ENCODE assay signal across 12 mouse cellular contexts in genomic region chr17:25224586-25225222, GRCm38 (mm10). TPM values are rescaled to one million over a fixed set of nuclear protein-coding genes. Genes with fewer than 3 reads are reported as not detected.
DNase-seq lines count a peak whose midpoint lies in the region; ATAC-seq and TF ChIP-seq lines count a peak whose summit lies in the region.
"Had no signal": no experiment of that assay in that cellular context is flagged by ENCODE, and none has a peak within 500 bp of the region (broad histone marks: within the 10 kb centered on the region; RNA-seq: fewer than 3 reads in every experiment).

No protein-coding gene starts in this region.

- no peak for TF ChIP-seq POLR2A in bone marrow, adult 2 months (IDR thresholded peaks at IDR 0.05; ENCODE audit: borderline replicate concordance, control insufficient read depth, low read depth, low read length)

- ATAC-seq in lung, embryonic 14.5 days (ENCODE audit: insufficient read depth), result no peak
- ATAC-seq in liver, embryonic 16.5 days (ENCODE audit: low read depth), result no peak

- no peak overlapping the region for H3K9ac ChIP-seq in lung, embryonic 14.5 days
- H3K9ac ChIP-seq in liver, embryonic 16.5 days (ENCODE audit: low read depth, low read length), result peak overlapping the region; percentile 81
- H3K9ac ChIP-seq: hindbrain, embryonic 15.5 days; lung, embryonic 15.5 days had no signal

- no peak for DNase-seq in lung, embryonic 14.5 days
- DNase-seq in lung, adult 18-20 months, result no peak
- peak; percentile 56 for DNase-seq in thymus, postnatal 4 days
- DNase-seq in embryo, embryonic 11 days, result no peak
- no peak for DNase-seq in gastrocnemius, postnatal 4 days (ENCODE audit: low spot score in 2 of 2)
- DNase-seq: adrenal gland, postnatal 36 days; cerebellum, postnatal 14 days; gastrocnemius, postnatal 25 days had no signal

- no peak overlapping the region for H3K27ac ChIP-seq in lung, embryonic 14.5 days (ENCODE audit: low read depth)
- H3K27ac ChIP-seq in bone marrow, adult 2 months (ENCODE audit: control insufficient read depth, insufficient read depth, low read depth, low read length, poor library complexity), result peak overlapping the region; percentile 81
- peak overlapping the region; percentile 85 for H3K27ac ChIP-seq in liver, embryonic 16.5 days (ENCODE audit: low read length)
- H3K27ac ChIP-seq: hindbrain, embryonic 15.5 days; lung, embryonic 15.5 days had no signal

- no peaks in the 10 kb centered on the region for H3K9me3 ChIP-seq in lung, embryonic 14.5 days (ENCODE audit: low read depth, low read length)
- no peaks in the 10 kb centered on the region for H3K9me3 ChIP-seq in liver, embryonic 16.5 days (replicated peaks; ENCODE audit: control insufficient read depth, low read length)
- H3K9me3 ChIP-seq: hindbrain, embryonic 15.5 days; lung, embryonic 15.5 days had no signal

- H3K36me3 ChIP-seq in lung, embryonic 14.5 days (ENCODE audit: insufficient read depth), result peaks cover 18% of the 10 kb centered on the region; the same call in 1 of the 2 replicates
- peaks cover 10% of the 10 kb centered on the region for H3K36me3 ChIP-seq in liver, embryonic 16.5 days (ENCODE audit: control insufficient read depth, insufficient read depth)

- no peak overlapping the region for H3K4me3 ChIP-seq in lung, embryonic 14.5 days (ENCODE audit: low read depth, low read length)
- no peak overlapping the region for H3K4me3 ChIP-seq in bone marrow, adult 2 months (replicated peaks; ENCODE audit: control insufficient read depth, low read depth, low read length)
- peak overlapping the region; percentile 78 for H3K4me3 ChIP-seq in liver, embryonic 16.5 days (ENCODE audit: low read depth, low read length)
- H3K4me3 ChIP-seq: hindbrain, embryonic 15.5 days; lung, embryonic 15.5 days had no signal

- 79% methylated on average over 7 of the region's 7 CpGs for WGBS in lung, embryonic 14.5 days
- WGBS in bone marrow, adult 2 months, result 42% methylated on average over 7 of the region's 7 CpGs
- WGBS in liver, embryonic 16.5 days (ENCODE audit: insufficient replicate concordance), result 59% methylated on average over 7 of the region's 7 CpGs

- no peaks in the 10 kb centered on the region for H3K27me3 ChIP-seq in lung, embryonic 14.5 days (ENCODE audit: insufficient read depth, low read length)
- H3K27me3 ChIP-seq in liver, embryonic 16.5 days (ENCODE audit: control insufficient read depth, insufficient read depth, low read depth, low read length), result no peaks in the 10 kb centered on the region
- H3K27me3 ChIP-seq: hindbrain, embryonic 15.5 days; lung, embryonic 15.5 days had no signal

- peak overlapping the region; percentile 25; the same call in 1 of the 2 replicates for H3K4me2 ChIP-seq in lung, embryonic 14.5 days
- H3K4me2 ChIP-seq in liver, embryonic 16.5 days (ENCODE audit: low read depth, low read length), result peak overlapping the region; percentile 76
- H3K4me2 ChIP-seq: hindbrain, embryonic 15.5 days; lung, embryonic 15.5 days had no signal

- TF ChIP-seq CTCF in lung, embryonic 14.5 days (IDR thresholded peaks at IDR 0.05; ENCODE audit: low read depth), result no peak
- no peak for TF ChIP-seq CTCF in bone marrow, adult 2 months (IDR thresholded peaks at IDR 0.05; ENCODE audit: control insufficient read depth, insufficient read depth, low read length)

- H3K4me1 ChIP-seq in lung, embryonic 14.5 days (ENCODE audit: insufficient read depth), result no peaks in the 10 kb centered on the region
- peaks cover 11% of the 10 kb centered on the region for H3K4me1 ChIP-seq in bone marrow, adult 2 months (ENCODE audit: control insufficient read depth, insufficient read depth, low read length)
- peaks cover 66% of the 10 kb centered on the region for H3K4me1 ChIP-seq in liver, embryonic 16.5 days (ENCODE audit: control insufficient read depth, low read depth, low read length)
- H3K4me1 ChIP-seq: lung, embryonic 15.5 days had no signal

RNA-seq across cellular contexts. Expression of gene Gnptg, which starts 15.2 kb away (rescaled TPM):
- polyA plus RNA-seq in lung, embryonic 14.5 days (2014; fragmentation: Nextera tagmentation; extraction: Ambion mirVana), result 36.2 and 38.3 TPM in 2 replicates
- polyA plus RNA-seq in bone marrow, adult 2 months (2011; ENCODE audit: insufficient read depth, insufficient read length, low replicate concordance, missing spikeins), result 10.8 and 21.7 TPM in 2 replicates
- polyA plus RNA-seq in liver, embryonic 16.5 days (2015; fragmentation: Nextera tagmentation; extraction: Ambion mirVana), result 17.8 and 19.9 TPM in 2 replicates
- total RNA-seq in gastrocnemius, postnatal 4 days (2021), result 10 to 100 TPM; 14.9 to 16.2 TPM

RNA-seq across cellular contexts. Expression of gene Tsr3, which starts 15.3 kb away (rescaled TPM):
- polyA plus RNA-seq in lung, embryonic 14.5 days (2014; fragmentation: Nextera tagmentation; extraction: Ambion mirVana), result 46.4 and 46.8 TPM in 2 replicates
- 24.4 and 37.1 TPM in 2 replicates for polyA plus RNA-seq in bone marrow, adult 2 months (2011; ENCODE audit: insufficient read depth, insufficient read length, low replicate concordance, missing spikeins)
- polyA plus RNA-seq in liver, embryonic 16.5 days (2015; fragmentation: Nextera tagmentation; extraction: Ambion mirVana), result 14.7 and 15.0 TPM in 2 replicates
- 10 to 100 TPM; 25.5 to 26.4 TPM for total RNA-seq in gastrocnemius, postnatal 4 days (2021)

RNA-seq across cellular contexts. Expression of gene Baiap3, which starts 31.5 kb away (rescaled TPM):
- 0.46 and 0.93 TPM in 2 replicates for polyA plus RNA-seq in lung, embryonic 14.5 days (2014; fragmentation: Nextera tagmentation; extraction: Ambion mirVana)
- polyA plus RNA-seq in bone marrow, adult 2 months (2011; ENCODE audit: insufficient read depth, insufficient read length, low replicate concordance, missing spikeins), result 4.7 and 14.3 TPM in 2 replicates
- 0.46 and 0.57 TPM in 2 replicates for polyA plus RNA-seq in liver, embryonic 16.5 days (2015; fragmentation: Nextera tagmentation; extraction: Ambion mirVana)
- total RNA-seq in gastrocnemius, postnatal 4 days (2021), result under 1 TPM in 1 of 2 experiments, not detected in 1; 0.54 TPM
- total RNA-seq: gastrocnemius, postnatal 25 days had no signal

RNA-seq across cellular contexts. Expression of gene Unkl, which starts 36.5 kb away (rescaled TPM):
- 5.8 TPM in 2 replicates for polyA plus RNA-seq in lung, embryonic 14.5 days (2014; fragmentation: Nextera tagmentation; extraction: Ambion mirVana)
- 9.5 and 29.1 TPM in 2 replicates for polyA plus RNA-seq in bone marrow, adult 2 months (2011; ENCODE audit: insufficient read depth, insufficient read length, low replicate concordance, missing spikeins)
- polyA plus RNA-seq in liver, embryonic 16.5 days (2015; fragmentation: Nextera tagmentation; extraction: Ambion mirVana), result 6.8 and 7.9 TPM in 2 replicates
- total RNA-seq in gastrocnemius, postnatal 4 days (2021), result 10 to 100 TPM in 1 of 2 experiments, 1 to 10 TPM in 1; 9.5 to 12.6 TPM

RNA-seq across cellular contexts. Expression of gene BC003965, which starts 40.4 kb away (rescaled TPM):
- 28.5 and 29.2 TPM in 2 replicates for polyA plus RNA-seq in lung, embryonic 14.5 days (2014; fragmentation: Nextera tagmentation; extraction: Ambion mirVana)
- polyA plus RNA-seq in bone marrow, adult 2 months (2011; ENCODE audit: insufficient read depth, insufficient read length, low replicate concordance, missing spikeins), result 13.1 and 19.4 TPM in 2 replicates
- polyA plus RNA-seq in liver, embryonic 16.5 days (2015; fragmentation: Nextera tagmentation; extraction: Ambion mirVana), result 14.2 and 15.1 TPM in 2 replicates
- total RNA-seq in gastrocnemius, postnatal 4 days (2021), result 10 to 100 TPM; 12.5 to 12.9 TPM
